Mouse (Mus musculus) forebrain, embryonic 11.5 days (tissue): Measurements from ENCODE around the gene Tcea3. TPM values are rescaled to one million over a fixed set of nuclear protein-coding genes. Genes with fewer than 3 reads are reported as not detected.

Experiments used
- ATAC-seq: fragments of 200-750 bp; cut with Nextera tagmentation; replicated peaks from 2 replicates; pipeline ENCODE4 v1.8.0; 2017; ENCODE audit warnings: moderate TSS enrichment; ENCODE audit not compliant: low FRiP score
- DNase-seq: peaks from one replicate; pipeline ENCODE4 v3.0.0-alpha.2; 2017; ENCODE audit warnings: low spot score
- H3K27ac ChIP-seq: fragments of 300-500 bp; sonication (generic); 2 replicates; pipeline ENCODE4 v1.5.1; 2014; ENCODE audit warnings: low read depth, low read length
- H3K27me3 ChIP-seq: fragments of 300-500 bp; sonication (generic); 2 replicates; pipeline ENCODE4 v1.6.1; 2014; ENCODE audit warnings: mild to moderate bottlenecking, low read length, mixed read lengths; ENCODE audit not compliant: control insufficient read depth, insufficient read depth
- H3K36me3 ChIP-seq: fragments of 300-500 bp; sonication (generic); 2 replicates; pipeline ENCODE4 v1.6.1; 2014; ENCODE audit warnings: mild to moderate bottlenecking, low read length, moderate library complexity, mixed read lengths; ENCODE audit not compliant: control insufficient read depth, insufficient read depth
- H3K4me1 ChIP-seq: fragments of 300-500 bp; sonication (generic); replicated peaks from 2 replicates; pipeline ENCODE4 v1.6.1; 2014; ENCODE audit warnings: low read length, mixed read lengths; ENCODE audit not compliant: control insufficient read depth, insufficient read depth
- H3K4me2 ChIP-seq: fragments of 300-500 bp; sonication (generic); 2 replicates; pipeline ENCODE4 v1.6.1; 2014; ENCODE audit warnings: low read depth, mild to moderate bottlenecking, low read length, moderate library complexity, mixed read lengths; ENCODE audit not compliant: severe bottlenecking
- H3K4me3 ChIP-seq: fragments of 300-500 bp; sonication (generic); 2 replicates; pipeline ENCODE4 v1.5.1; 2014; ENCODE audit warnings: low read depth, low read length
- H3K9ac ChIP-seq: fragments of 300-500 bp; sonication (generic); 2 replicates; pipeline ENCODE4 v1.6.1; 2014; ENCODE audit warnings: low read length
- H3K9me3 ChIP-seq: fragments of 300-500 bp; sonication (generic); 2 replicates; pipeline ENCODE4 v1.6.1; 2016; ENCODE audit warnings: low read length, mixed read lengths; ENCODE audit not compliant: control insufficient read depth
- WGBS: fragments of 180-500 bp; shearing (Covaris S2); extraction: QIAGEN DNeasy Blood & Tissue Kit; methylation state at CpG from one replicate; pipeline ENCODE4 v1.1.7; 2014; 5-methylcytosine and 5-hydroxymethylcytosine counted together
- polyA plus RNA-seq: library from polyadenylated mRNA; unstranded; fragments of >200 nt; fragmentation: Nextera tagmentation; extraction: Ambion mirVana; gene quantifications from 2 replicates; pipeline ENCODE4 v1.2.1, GENCODE M21; 2014

Gene Tcea3
- polyA plus RNA-seq, 1 experiment from 2014 or later: 1.1 TPM

DNA sequence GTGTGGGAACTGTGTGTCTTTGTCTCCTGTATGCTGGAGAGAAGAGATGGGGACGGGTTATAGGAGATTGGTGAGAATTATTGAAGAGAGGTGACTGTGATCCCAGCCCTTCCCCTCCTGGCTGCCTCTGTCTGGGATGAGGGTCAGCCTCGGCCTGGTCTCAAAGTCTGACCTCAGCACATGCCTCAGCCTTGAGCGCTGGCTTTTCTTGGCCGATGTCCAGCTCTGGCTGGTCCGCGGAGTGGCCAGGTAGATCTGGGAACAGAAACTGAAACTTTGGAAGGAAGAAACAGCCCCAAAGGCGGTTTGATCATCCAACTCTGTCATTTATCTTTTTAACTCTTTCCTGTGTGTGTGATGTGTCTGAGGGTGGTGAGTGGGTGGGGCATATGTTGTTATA, 33.9 kb upstream of the Tcea3 start:
- H3K4me2 ChIP-seq: no peak overlapping the region
- H3K9me3 ChIP-seq: no peaks in the 10 kb centered on the region
- H3K27ac ChIP-seq: no peak overlapping the region
- DNase-seq: no peak
- 90% methylated on average over 7 of the region's 7 CpGs for WGBS
- H3K36me3 ChIP-seq: no peaks in the 10 kb centered on the region
- H3K4me1 ChIP-seq: peaks cover 2% of the 10 kb centered on the region; the same call in 1 of the 2 replicates
- no peak overlapping the region for H3K4me3 ChIP-seq
- no peak for ATAC-seq
- H3K9ac ChIP-seq: no peak overlapping the region
- H3K27me3 ChIP-seq: no peaks in the 10 kb centered on the region

DNA sequence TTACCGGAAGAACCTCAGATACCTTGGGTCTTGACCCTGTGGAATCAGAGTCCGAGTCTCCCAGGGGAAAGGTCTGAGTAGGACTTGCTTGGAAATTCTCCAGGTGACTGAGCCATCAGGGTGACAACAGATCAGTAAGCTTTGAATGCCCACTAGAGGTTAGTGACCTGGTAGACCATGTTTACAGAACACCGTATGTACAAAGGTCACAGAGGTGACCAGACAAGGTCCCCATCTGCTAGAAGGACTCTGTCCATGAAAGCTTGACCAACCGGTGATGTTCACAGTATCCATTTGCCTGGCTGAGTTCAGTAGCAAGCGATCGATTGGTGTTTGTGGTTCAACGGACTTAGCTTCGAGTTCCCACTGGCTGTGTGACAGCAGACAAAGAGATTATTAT, 32.7 kb upstream of the Tcea3 start:
- WGBS: 91% methylated on average over 8 of the region's 8 CpGs
- Histone ChIP-seq H3K27me3 (peaks cover 3% of the 10 kb centered on the region; the same call in 1 of the 2 replicates), H3K9ac (no peak overlapping the region), H3K4me3 (no peak overlapping the region), H3K4me1 (peaks cover 8% of the 10 kb centered on the region; the same call in 1 of the 2 replicates), H3K4me2 (no peak overlapping the region), H3K9me3 (no peaks in the 10 kb centered on the region), H3K36me3 (no peaks in the 10 kb centered on the region), H3K27ac (no peak overlapping the region)
- ATAC-seq: no peak
- DNase-seq: no peak

DNA sequence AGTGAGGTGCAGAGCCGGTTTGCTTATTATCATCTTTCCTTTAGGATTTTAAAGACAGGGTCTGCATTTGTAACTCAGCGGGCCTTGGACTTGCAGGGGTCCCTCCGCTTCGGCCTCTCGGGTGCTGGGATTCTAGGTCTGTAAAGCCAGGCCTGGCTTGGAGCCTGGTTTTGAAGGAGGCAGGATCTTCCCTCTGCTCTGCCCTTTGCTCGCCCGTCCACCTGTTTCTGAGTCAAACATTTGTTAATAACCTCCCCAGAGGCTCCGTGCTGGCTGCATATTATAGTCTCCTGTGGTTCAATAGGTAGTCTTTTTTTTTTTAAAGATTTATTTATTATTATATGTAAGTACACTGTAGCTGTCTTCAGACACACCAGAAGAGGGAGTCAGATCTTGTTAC, 32.0 kb upstream of the Tcea3 start:
- DNase-seq: no peak
- Histone ChIP-seq H3K9ac (no peak overlapping the region; the same call in 1 of the 2 replicates), H3K36me3 (no peaks in the 10 kb centered on the region), H3K9me3 (no peaks in the 10 kb centered on the region), H3K4me1 (peaks cover 13% of the 10 kb centered on the region; the same call in 1 of the 2 replicates), H3K4me2 (no peak overlapping the region), H3K27me3 (peaks cover 3% of the 10 kb centered on the region; the same call in 1 of the 2 replicates), H3K27ac (no peak overlapping the region), H3K4me3 (no peak overlapping the region)
- ATAC-seq: no peak
- 88% methylated on average over 8 of the region's 8 CpGs for WGBS

DNA sequence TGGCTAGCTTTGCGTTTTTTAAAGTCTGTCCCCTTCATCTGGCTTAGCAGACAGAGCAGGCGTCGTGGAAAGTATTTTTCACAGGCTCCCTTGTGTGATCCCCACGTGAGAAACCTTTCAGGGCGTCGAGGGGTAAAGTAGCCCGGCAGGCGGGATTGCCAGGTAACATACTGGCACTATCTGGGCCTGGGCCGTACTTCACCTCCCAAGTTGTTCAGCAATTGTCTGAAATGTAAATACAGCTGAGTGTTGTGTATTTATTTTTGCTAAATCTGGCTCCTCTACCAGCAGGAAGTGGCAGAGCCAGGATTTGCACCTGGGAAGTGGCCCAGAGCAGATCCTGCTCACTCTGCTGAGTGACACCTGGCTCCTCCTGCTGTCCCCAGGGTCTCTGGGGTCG, 30.5 kb upstream of the Tcea3 start:
- WGBS: 79% methylated on average over 10 of the region's 10 CpGs

DNA sequence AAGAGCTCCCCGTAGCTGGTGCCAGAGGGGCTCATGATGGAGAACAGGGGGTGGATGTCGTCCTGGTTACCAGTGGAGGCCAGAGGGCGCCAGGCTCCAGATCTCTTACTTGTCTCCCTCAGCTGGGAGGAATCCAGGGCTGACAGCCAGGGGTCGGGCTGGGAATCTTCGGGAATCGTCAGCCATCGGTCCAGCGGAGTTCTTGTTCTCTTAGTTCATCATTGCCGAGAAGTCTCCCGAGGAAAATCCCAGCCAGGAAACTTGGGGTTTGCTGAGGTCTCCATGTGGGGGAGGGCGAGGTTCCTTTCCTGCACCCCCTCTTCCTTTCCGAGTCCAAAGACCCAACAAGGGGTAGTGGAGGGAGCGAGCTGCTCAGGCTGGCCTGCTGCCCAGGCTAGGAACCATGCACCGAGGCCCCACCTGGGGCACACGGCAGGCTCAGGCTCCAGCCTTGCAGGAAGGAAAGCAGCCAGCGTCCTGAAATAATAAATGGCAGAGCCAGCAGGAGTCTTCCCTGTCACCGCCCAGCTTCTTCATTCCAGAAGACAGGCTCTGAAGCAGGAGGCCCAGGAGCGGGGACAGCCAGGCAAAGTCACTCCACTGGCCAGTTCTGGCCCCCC, 28.8 kb upstream of the Tcea3 start:
- DNase-seq (no peak), ATAC-seq (no peak)
- peaks cover 13% of the 10 kb centered on the region; the same call in 1 of the 2 replicates for H3K4me1 ChIP-seq
- peak overlapping the region; percentile 9 for H3K9ac ChIP-seq
- 0 out of 2 replicates have a peak overlapping the region, but pooled peaks have one; percentile 15 for H3K4me2 ChIP-seq
- H3K4me3 ChIP-seq: no peak overlapping the region
- WGBS: 14% methylated on average over 18 of the region's 18 CpGs
- H3K36me3 ChIP-seq: no peaks in the 10 kb centered on the region
- H3K27ac ChIP-seq: no peak overlapping the region
- peaks cover 3% of the 10 kb centered on the region; the same call in 1 of the 2 replicates for H3K27me3 ChIP-seq
- no peaks in the 10 kb centered on the region for H3K9me3 ChIP-seq

More for the DNA sequence above, 30.5 kb upstream of the Tcea3 start:
- Histone ChIP-seq H3K27me3 (peaks cover 3% of the 10 kb centered on the region; the same call in 1 of the 2 replicates), H3K36me3 (no peaks in the 10 kb centered on the region), H3K9ac (no peak overlapping the region), H3K4me2 (no peak overlapping the region), H3K9me3 (no peaks in the 10 kb centered on the region), H3K4me3 (no peak overlapping the region), H3K27ac (no peak overlapping the region), H3K4me1 (peaks cover 13% of the 10 kb centered on the region; the same call in 1 of the 2 replicates)
- no peak for DNase-seq
- no peak for ATAC-seq

DNA sequence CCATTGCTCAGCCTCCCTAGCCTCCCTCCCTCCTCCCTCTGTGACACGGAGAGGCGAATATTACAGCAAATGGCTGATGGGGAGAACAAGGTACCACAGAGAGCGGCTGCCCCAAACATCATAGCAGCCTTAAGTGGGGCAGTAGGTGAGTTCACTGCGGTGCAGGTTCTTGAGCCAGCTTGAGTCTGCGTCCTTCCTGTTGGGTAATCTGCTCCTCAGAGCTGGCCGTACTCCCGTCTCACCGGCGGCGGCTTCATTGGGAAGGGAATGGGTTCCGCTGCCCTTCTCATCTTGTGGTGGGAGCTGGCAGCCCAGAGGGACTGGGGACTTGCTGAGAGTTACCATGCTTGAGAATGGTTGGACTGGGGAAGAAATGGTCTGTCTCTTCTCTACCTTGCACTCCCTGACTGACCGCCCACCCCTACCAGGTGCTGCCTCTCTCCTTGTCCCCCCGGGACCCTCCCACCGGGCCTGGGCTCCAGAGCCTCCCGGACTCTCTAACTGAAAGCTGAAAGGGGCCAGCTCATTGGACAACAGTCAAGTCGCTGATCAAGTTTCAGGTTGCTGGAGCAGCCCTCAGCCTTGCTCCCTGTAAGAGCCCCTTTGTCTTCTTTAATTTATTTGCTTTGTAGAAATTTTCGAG, 27.3 kb upstream of the Tcea3 start:
- Histone ChIP-seq H3K9ac (0 out of 2 replicates have a peak overlapping the region, but pooled peaks have one; percentile 3), H3K4me2 (peak overlapping the region; percentile 29; the same call in 1 of the 2 replicates), H3K36me3 (no peaks in the 10 kb centered on the region), H3K27ac (no peak overlapping the region), H3K27me3 (peaks cover 3% of the 10 kb centered on the region; the same call in 1 of the 2 replicates), H3K9me3 (no peaks in the 10 kb centered on the region), H3K4me3 (no peak overlapping the region), H3K4me1 (peaks cover 23% of the 10 kb centered on the region)
- ATAC-seq: no peak
- no peak for DNase-seq
- 7% methylated on average over 17 of the region's 17 CpGs for WGBS

DNA sequence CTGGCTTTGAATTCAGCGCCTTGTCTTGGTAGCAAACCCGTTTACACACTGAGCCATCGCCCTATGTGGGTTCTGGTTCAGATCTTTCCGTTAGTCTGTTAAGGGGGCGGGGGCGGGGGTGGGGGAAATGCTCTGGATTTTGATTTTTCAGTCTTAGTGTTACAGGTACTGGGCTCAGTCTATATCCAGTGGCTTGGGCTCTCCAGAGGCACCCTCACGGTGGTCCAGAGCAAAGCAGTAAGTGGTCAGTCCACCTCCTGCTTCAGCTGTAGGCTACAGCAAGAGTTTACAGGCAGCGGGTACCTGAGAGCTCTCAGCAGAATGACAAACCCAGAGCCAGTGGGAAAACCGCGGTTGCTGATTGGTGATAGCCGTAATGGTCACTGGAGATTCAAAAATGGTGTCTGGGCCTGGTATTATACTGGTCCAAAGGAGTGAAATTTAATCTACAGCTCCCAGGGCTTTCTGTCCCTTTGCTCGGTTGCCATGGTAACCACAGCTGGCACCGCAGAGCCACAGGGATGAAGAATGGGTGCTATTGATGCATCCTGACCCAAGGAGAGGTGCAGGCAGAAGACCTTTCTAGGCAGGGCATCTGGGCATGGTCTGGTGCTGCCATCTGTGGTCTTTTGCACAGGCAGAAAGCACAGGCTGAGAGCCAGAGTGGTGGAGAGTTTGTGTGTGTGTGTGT, 23.8 kb upstream of the Tcea3 start:
- no peak overlapping the region for H3K4me3 ChIP-seq
- H3K4me1 ChIP-seq: peaks cover 20% of the 10 kb centered on the region
- no peak overlapping the region for H3K4me2 ChIP-seq
- H3K36me3 ChIP-seq: no peaks in the 10 kb centered on the region
- H3K27me3 ChIP-seq: peaks cover 3% of the 10 kb centered on the region; the same call in 1 of the 2 replicates
- peak overlapping the region; percentile 2 for H3K27ac ChIP-seq
- ATAC-seq: peak; percentile 58
- 56% methylated on average over 13 of the region's 13 CpGs for WGBS
- H3K9me3 ChIP-seq: no peaks in the 10 kb centered on the region
- no peak overlapping the region for H3K9ac ChIP-seq
- no peak for DNase-seq

DNA sequence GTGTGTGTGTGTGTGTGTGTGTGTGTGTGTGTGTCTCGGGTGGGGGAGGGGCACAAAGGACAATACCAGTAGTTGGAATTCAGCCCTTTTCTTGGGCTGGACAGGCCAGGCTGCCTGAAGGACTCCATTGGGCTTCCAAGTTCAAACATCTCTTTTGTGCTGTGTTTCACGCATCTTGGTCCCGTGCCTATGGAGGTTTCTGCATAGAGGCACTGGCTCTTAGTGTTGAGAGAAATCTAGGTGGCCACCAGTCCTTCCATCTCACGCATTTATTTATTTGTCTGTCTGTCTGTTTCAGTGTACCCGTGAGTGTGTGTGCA, 23.3 kb upstream of the Tcea3 start:
- ATAC-seq: peak; percentile 15; the same call in 1 of the 2 replicates
- Histone ChIP-seq H3K9ac (no peak overlapping the region), H3K4me2 (no peak overlapping the region), H3K9me3 (no peaks in the 10 kb centered on the region), H3K4me1 (peaks cover 15% of the 10 kb centered on the region), H3K27ac (peak overlapping the region; percentile 50), H3K36me3 (no peaks in the 10 kb centered on the region), H3K27me3 (peaks cover under 1% of the 10 kb centered on the region; the same call in 1 of the 2 replicates), H3K4me3 (no peak overlapping the region)
- DNase-seq: no peak
- 42% methylated on average over 5 of the region's 5 CpGs for WGBS
